Mouse (Mus musculus) forebrain, embryonic 12.5 days (tissue): ENCODE data around the gene Peli1. TPM values are rescaled to one million over a fixed set of nuclear protein-coding genes. Genes with fewer than 3 reads are reported as not detected.

Experiments used
- ATAC-seq: fragments of 200-750 bp; cut with Nextera tagmentation; 2 replicates; pipeline ENCODE4 v1.8.0; 2017; ENCODE audit warnings: moderate TSS enrichment; ENCODE audit not compliant: low FRiP score
- H3K27ac ChIP-seq: fragments of 300-500 bp; sonication (generic); 2 replicates; pipeline ENCODE4 v1.5.1; 2016; ENCODE audit warnings: mild to moderate bottlenecking
- H3K27me3 ChIP-seq: fragments of 300-500 bp; sonication (generic); 2 replicates; pipeline ENCODE4 v1.6.1; 2016; ENCODE audit warnings: mild to moderate bottlenecking
- H3K36me3 ChIP-seq: fragments of 300-500 bp; sonication (generic); replicated peaks from 2 replicates; pipeline ENCODE4 v1.6.1; 2016; ENCODE audit warnings: mild to moderate bottlenecking
- H3K4me1 ChIP-seq: fragments of 300-500 bp; sonication (generic); 2 replicates; pipeline ENCODE4 v1.6.1; 2016
- H3K4me2 ChIP-seq: fragments of 300-500 bp; sonication (generic); 2 replicates; pipeline ENCODE4 v1.6.1; 2016; ENCODE audit warnings: mild to moderate bottlenecking, moderate library complexity
- H3K4me3 ChIP-seq: fragments of 300-500 bp; sonication (generic); replicated peaks from 2 replicates; pipeline ENCODE4 v1.5.1; 2016; ENCODE audit warnings: mild to moderate bottlenecking
- H3K9ac ChIP-seq: fragments of 300-500 bp; sonication (generic); 2 replicates; pipeline ENCODE4 v1.6.1; 2016; ENCODE audit warnings: mild to moderate bottlenecking
- H3K9me3 ChIP-seq: fragments of 300-500 bp; sonication (generic); 2 replicates; pipeline ENCODE4 v1.6.1; 2016
- WGBS: fragments of 180-500 bp; shearing (Covaris S2); methylation state at CpG from one replicate; pipeline ENCODE4 v1.1.7; 2016; 5-methylcytosine and 5-hydroxymethylcytosine counted together
- polyA plus RNA-seq: library from polyadenylated mRNA; unstranded; fragments of >200 nt; fragmentation: Nextera tagmentation; extraction: Ambion mirVana; gene quantifications from 2 replicates; pipeline ENCODE4 v1.2.1, GENCODE M21; 2016

Gene Peli1
- polyA plus RNA-seq, 1 experiment from 2014 or later, result 103 TPM

DNA sequence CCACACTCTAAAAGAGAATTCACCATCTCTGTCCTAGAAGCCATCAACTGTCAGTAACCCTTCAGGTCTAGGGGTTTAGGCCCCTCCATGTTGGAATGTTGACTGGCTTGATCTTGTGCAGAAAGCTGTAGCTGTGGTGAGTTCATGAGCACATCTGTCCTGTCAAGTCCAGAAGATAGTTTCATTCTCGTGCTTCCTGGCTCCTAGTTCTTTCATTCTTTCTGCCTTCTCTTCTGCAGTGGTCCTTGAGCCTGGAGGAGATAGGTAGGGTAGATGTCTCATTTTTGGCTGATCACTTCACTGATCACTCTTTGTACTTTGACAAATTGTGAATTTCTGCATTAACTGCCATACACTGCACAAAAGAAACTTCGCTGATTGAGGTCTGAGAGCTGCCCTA, 7.4 kb downstream of the Peli1 start:
- Histone ChIP-seq H3K4me1 (peaks cover 9% of the 10 kb centered on the region), H3K4me3 (no peak overlapping the region), H3K27me3 (no peaks in the 10 kb centered on the region), H3K4me2 (no peak overlapping the region), H3K36me3 (no peaks in the 10 kb centered on the region), H3K27ac (no peak overlapping the region), H3K9ac (no peak overlapping the region), H3K9me3 (no peaks in the 10 kb centered on the region)
- ATAC-seq, result no peak
- 92% methylated on average over 2 of the region's 2 CpGs for WGBS

DNA sequence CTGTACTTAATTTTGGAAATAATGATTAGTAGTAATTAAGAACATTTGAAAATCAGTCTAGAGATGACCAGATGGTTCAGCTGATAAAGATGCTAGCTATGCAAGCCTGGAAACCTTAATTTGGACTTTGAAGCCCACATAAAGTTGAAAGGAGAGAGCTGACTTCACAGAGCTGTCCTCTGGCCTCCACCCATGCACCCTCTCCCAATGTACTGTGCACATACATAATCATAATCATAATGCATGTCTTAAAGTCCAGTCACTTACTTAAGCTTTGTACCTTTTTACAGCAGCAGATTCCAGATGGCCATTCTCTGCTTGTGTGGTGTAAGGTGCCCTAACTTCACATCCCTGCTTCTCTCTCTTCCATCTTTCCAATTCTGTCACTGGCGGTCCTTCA, 9.6 kb downstream of the Peli1 start:
- H3K36me3 ChIP-seq, result no peaks in the 10 kb centered on the region
- no peaks in the 10 kb centered on the region for H3K9me3 ChIP-seq
- H3K27ac ChIP-seq, result no peak overlapping the region
- WGBS, result 100% methylated on average over 1 of the region's 1 CpGs
- no peak overlapping the region for H3K9ac ChIP-seq
- no peak overlapping the region for H3K4me2 ChIP-seq
- no peaks in the 10 kb centered on the region for H3K27me3 ChIP-seq
- no peak for ATAC-seq
- no peak overlapping the region for H3K4me3 ChIP-seq
- peaks cover 3% of the 10 kb centered on the region; the same call in 1 of the 2 replicates for H3K4me1 ChIP-seq

DNA sequence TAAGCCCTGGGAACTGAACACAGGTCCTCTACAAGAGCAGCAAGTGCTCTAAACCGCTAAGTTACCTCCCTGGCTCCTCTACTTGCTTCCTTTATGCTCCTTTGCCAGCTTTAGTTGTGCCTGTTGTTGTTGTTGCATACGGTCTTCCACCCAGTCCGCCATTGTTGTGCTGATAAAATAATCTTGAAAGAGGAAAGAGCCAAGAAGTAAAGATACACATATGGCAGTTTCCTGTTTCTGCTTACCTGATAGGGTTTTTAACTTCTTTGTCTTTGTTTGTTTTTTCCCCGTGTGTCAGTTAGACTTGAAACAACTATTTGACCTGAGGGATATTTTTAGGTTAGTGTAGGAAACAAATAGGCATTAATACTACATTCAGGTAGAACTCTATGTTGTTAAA, 10.2 kb downstream of the Peli1 start:
- ATAC-seq, result no peak
- H3K36me3 ChIP-seq, result no peaks in the 10 kb centered on the region
- no peak overlapping the region for H3K4me2 ChIP-seq
- H3K27ac ChIP-seq, result no peak overlapping the region
- WGBS, result 83% methylated on average over 4 of the region's 4 CpGs
- H3K4me1 ChIP-seq, result peaks cover 3% of the 10 kb centered on the region; the same call in 1 of the 2 replicates
- H3K4me3 ChIP-seq, result no peak overlapping the region
- H3K9ac ChIP-seq, result no peak overlapping the region
- no peaks in the 10 kb centered on the region for H3K27me3 ChIP-seq
- no peaks in the 10 kb centered on the region for H3K9me3 ChIP-seq

DNA sequence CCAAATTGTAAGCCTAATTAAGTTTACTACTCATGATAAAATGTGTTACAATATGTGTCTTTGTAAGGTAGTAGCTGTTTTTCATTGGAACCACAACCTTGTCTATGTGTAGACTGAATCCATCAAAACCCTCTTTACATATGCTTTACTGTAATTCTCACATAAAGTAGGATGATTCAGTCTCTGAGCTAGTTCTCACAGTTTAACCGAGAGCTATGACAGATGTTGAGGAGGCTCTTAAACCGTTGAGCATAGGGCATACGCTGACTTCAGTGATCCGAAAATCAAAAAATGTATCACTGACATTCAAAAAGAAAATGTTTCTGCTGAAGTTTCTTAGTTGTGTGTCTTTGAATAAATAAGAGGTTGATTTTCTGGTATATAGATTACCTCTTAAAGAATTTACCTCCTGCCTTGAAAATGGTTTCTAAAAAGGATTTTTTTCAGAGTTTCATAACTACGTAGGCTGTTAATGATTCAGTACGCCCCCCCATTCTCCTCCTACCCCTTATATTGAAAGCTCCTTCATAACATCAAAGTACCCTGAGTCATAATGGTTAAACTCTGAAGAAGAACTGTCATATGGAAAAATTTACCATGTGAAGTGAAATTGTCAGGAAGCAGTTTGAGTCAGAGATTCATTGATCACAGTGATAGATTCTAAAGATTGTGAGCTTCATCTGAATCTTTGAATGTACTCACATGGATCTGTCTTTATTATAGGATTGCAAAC, 11.3 kb downstream of the Peli1 start:
- Histone ChIP-seq H3K4me3 (no peak overlapping the region), H3K9me3 (no peaks in the 10 kb centered on the region), H3K4me2 (no peak overlapping the region), H3K27ac (no peak overlapping the region), H3K9ac (no peak overlapping the region), H3K4me1 (peaks cover 5% of the 10 kb centered on the region; the same call in 1 of the 2 replicates), H3K36me3 (peaks cover 5% of the 10 kb centered on the region), H3K27me3 (no peaks in the 10 kb centered on the region)
- WGBS, result 92% methylated on average over 6 of the region's 6 CpGs
- no peak for ATAC-seq

DNA sequence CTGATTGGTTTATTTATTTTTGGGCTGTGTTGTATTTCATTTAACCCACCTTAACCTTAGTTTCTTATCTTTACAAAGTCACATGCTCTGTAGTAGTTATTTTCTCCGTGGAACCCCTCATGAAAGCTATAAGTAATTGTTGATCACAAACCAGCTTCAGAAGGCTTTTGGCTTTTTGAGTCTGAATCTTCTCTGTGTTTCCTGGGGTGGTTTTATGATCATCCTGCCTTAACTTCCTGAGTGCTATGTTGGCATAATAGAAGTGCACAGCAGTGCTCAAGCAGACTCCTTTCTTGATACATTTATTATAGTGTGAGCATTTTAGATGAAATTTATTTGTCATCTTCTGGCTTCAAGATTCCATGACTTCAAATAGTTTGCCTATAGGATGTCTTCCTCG, 12.1 kb downstream of the Peli1 start:
- no peak for ATAC-seq
- WGBS, result 86% methylated on average over 2 of the region's 2 CpGs
- Histone ChIP-seq H3K27ac (no peak overlapping the region), H3K36me3 (peaks cover 5% of the 10 kb centered on the region), H3K9me3 (no peaks in the 10 kb centered on the region), H3K4me1 (peaks cover 5% of the 10 kb centered on the region; the same call in 1 of the 2 replicates), H3K4me2 (no peak overlapping the region), H3K4me3 (no peak overlapping the region), H3K9ac (no peak overlapping the region), H3K27me3 (no peaks in the 10 kb centered on the region)

DNA sequence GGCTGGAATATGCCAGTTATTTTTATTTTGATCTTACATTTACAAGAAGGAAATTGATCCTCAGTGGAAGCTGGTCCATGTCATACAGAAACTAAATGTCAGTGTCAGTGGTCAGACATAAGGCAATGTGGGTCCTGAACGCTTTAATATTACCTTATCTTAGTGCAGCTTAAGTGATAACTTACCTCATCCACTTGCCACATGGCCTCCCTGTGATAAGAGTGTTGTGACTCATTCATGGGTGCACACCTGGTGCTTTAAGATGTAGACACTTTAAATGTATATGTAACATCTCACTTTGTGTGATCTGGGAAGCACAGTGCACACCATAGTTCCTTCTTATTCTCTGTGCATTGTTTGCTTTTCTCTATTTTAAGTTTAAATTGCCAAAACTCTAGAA, 14.3 kb downstream of the Peli1 start:
- no peaks in the 10 kb centered on the region for H3K27me3 ChIP-seq
- no peak overlapping the region for H3K9ac ChIP-seq
- H3K9me3 ChIP-seq, result no peaks in the 10 kb centered on the region
- H3K4me3 ChIP-seq, result no peak overlapping the region
- no peak overlapping the region for H3K4me2 ChIP-seq
- H3K27ac ChIP-seq, result no peak overlapping the region
- peaks cover 5% of the 10 kb centered on the region; the same call in 1 of the 2 replicates for H3K4me1 ChIP-seq
- peaks cover 5% of the 10 kb centered on the region for H3K36me3 ChIP-seq
- 95% methylated on average over 1 of the region's 1 CpGs for WGBS
- ATAC-seq, result no peak

DNA sequence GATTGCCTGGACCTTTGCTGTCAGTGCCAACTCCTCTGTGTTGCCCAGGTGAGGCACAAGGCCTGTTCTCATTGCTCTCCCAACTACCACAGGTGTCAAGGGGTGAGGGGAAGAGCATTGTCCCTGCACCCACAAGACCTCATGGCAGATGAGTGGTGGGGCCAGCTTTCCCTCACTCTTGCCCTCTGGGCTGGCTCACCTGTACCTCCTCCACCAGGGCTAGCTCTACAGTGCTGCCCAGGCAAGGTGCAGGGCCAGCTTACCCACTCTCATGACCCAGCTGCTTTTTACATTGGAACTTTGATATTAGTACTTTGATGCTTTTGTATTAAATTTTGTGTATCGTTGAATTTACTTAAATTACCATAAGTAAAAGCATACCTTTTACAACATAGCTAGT, 16.0 kb downstream of the Peli1 start:
- no peak for ATAC-seq
- Histone ChIP-seq H3K4me3 (no peak overlapping the region), H3K4me2 (no peak overlapping the region), H3K27ac (no peak overlapping the region), H3K9me3 (no peaks in the 10 kb centered on the region), H3K9ac (no peak overlapping the region), H3K4me1 (peaks cover 5% of the 10 kb centered on the region; the same call in 1 of the 2 replicates), H3K27me3 (no peaks in the 10 kb centered on the region), H3K36me3 (peaks cover 5% of the 10 kb centered on the region)
- 97% methylated on average over 1 of the region's 1 CpGs for WGBS

DNA sequence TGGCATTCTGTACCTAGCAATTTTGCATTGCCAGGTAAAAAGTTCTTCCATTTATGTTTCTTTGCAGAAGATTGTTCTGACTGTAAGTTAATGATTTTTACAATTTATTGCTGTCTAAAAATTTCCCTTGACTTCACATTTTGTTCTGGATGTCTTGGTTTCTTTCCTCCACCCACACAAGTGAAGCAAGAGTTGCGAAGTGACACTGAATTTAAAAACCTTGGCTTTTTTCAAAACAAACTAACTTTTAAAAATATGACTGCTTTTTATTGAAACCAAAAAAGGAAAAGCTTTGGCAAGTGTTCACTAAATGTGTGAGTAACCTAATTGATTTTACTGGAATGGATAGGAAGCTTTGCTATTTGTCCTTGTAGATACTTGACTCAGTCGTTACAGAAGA, 18.2 kb downstream of the Peli1 start:
- no peaks in the 10 kb centered on the region for H3K9me3 ChIP-seq
- H3K27me3 ChIP-seq, result no peaks in the 10 kb centered on the region
- ATAC-seq, result no peak
- H3K4me3 ChIP-seq, result no peak overlapping the region
- peaks cover 8% of the 10 kb centered on the region for H3K4me1 ChIP-seq
- WGBS, result 96% methylated on average over 2 of the region's 2 CpGs
- H3K27ac ChIP-seq, result no peak overlapping the region
- H3K36me3 ChIP-seq, result peaks cover 5% of the 10 kb centered on the region
- H3K9ac ChIP-seq, result no peak overlapping the region
- H3K4me2 ChIP-seq, result no peak overlapping the region

DNA sequence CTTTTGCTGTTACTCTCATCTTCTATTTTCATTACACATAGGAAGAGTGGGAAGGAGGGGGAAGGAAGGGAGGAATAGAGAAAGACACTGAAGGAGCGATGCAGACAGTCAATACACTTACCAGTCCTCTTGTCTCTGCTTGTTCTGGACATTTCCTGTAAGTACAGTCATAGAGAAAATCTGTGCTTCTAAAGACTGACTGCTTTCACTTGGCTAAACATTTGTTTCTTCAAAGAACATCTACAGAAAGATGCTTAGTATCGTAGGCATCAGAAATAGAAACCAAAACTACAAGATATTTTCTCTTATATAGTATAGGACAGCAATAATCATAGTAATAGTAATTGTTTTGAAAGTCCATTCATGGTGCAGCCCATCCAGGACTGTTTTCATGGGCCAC, 23.4 kb downstream of the Peli1 start:
- no peak overlapping the region for H3K4me3 ChIP-seq
- H3K4me2 ChIP-seq, result no peak overlapping the region
- H3K4me1 ChIP-seq, result peaks cover 6% of the 10 kb centered on the region; the same call in 1 of the 2 replicates
- no peaks in the 10 kb centered on the region for H3K9me3 ChIP-seq
- no peak overlapping the region for H3K27ac ChIP-seq
- no peaks in the 10 kb centered on the region for H3K36me3 ChIP-seq
- 94% methylated on average over 2 of the region's 2 CpGs for WGBS
- no peak overlapping the region for H3K9ac ChIP-seq
- H3K27me3 ChIP-seq, result no peaks in the 10 kb centered on the region
- no peak for ATAC-seq

DNA sequence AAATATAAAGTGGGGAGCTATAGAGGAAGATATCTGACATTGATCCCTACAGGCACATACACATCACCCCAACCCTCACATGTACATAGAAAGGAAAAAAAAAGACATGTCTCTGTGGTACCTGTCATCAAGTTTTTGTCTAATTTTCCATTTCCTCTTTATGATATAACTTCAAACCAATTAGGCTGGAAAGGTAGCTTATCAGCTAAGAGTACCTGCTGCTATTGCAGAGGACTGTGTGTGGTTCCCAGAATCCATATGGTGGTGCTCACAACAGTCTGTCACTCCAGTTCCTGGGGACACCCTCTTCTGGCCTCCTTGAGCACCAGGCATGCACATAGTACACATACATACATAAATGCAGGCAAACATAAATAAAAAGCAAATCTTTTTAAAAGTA, 24.7 kb downstream of the Peli1 start:
- H3K4me2 ChIP-seq, result no peak overlapping the region
- H3K27me3 ChIP-seq, result no peaks in the 10 kb centered on the region
- H3K4me3 ChIP-seq, result no peak overlapping the region
- no peak overlapping the region for H3K9ac ChIP-seq
- peaks cover 6% of the 10 kb centered on the region; the same call in 1 of the 2 replicates for H3K4me1 ChIP-seq
- no peak overlapping the region for H3K27ac ChIP-seq
- no peaks in the 10 kb centered on the region for H3K36me3 ChIP-seq
- no peak for ATAC-seq
- H3K9me3 ChIP-seq, result no peaks in the 10 kb centered on the region

DNA sequence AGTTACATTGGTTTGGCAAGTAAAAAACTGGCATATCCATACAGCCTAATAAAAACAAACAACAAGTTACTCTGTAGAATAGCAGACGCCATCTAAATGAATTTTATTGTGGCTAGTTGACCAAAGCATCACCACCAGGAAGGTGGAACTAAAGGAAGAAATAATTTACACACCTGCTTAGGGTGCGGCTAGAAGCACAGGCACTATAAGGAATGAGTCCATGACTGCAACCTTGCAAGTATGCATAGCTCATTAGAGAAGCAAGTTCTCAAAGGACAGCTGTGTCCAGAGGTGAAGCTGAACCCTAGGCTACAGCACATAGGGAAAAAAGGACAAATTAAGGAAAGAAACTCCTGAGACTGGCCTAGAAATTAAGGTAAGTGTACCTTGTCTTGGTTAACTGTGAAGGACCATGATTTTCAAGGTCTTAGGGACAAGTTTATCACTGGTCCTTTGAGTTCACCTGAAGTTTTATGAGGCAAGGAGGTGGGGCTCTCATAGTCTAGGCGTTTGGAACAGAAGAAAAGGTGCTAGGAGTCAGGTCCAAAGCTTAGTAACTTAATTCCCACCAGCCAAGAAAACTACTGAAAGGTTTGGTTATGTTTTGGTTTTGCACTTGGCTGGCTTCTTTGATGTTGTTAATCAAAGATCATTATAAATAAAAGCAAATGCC, 25.7 kb downstream of the Peli1 start:
- no peak overlapping the region for H3K4me2 ChIP-seq
- 85% methylated on average over 3 of the region's 3 CpGs for WGBS
- H3K4me3 ChIP-seq, result no peak overlapping the region
- no peak overlapping the region for H3K9ac ChIP-seq
- H3K27me3 ChIP-seq, result no peaks in the 10 kb centered on the region
- no peak overlapping the region for H3K27ac ChIP-seq
- ATAC-seq, result no peak
- H3K9me3 ChIP-seq, result no peaks in the 10 kb centered on the region
- no peaks in the 10 kb centered on the region for H3K36me3 ChIP-seq
- H3K4me1 ChIP-seq, result peaks cover 6% of the 10 kb centered on the region; the same call in 1 of the 2 replicates

DNA sequence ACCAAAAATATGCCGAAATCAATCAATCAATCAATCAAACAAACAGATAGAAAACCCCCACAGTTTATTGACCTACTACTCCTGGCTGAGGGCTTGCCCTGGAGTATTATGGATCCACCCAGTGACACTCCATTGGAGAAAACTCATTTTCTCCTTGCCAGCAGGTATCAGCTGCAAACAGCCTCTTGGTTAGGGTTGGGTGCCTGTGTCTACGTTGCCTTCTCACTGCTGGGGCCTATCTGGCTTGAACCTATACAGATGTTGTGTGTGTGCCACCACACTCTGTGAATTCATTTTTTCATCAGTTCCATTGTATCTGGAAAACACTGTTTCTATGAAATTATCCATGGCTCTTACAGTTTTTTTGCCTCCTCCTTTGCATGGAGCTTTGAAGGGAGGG, 30.6 kb downstream of the Peli1 start:
- Histone ChIP-seq H3K27me3 (no peaks in the 10 kb centered on the region), H3K9me3 (no peaks in the 10 kb centered on the region), H3K4me2 (no peak overlapping the region), H3K4me1 (no peaks in the 10 kb centered on the region), H3K27ac (no peak overlapping the region), H3K4me3 (no peak overlapping the region), H3K36me3 (no peaks in the 10 kb centered on the region), H3K9ac (no peak overlapping the region)
- 95% methylated on average over 2 of the region's 2 CpGs for WGBS
- no peak for ATAC-seq

DNA sequence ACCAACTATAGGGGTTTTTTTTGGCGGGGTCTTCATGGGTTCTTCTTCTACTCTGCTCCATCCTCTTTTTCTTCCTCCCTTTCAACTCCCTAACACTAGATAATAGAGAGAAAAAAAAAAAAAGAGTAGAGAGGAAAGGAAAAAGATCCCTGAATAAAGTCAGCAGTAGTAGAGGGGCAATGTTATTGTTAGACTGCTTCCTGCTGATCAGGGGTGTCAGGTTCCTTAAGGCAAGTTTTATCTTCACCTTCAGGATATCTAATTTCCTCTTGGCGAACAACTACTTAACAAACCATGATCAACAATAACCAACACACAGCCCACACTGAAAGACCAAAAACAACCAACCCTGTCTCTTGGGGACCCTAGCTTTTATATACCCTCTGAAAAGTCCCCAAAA, 31.3 kb downstream of the Peli1 start:
- 83% methylated on average over 2 of the region's 2 CpGs for WGBS
- H3K27me3 ChIP-seq, result no peaks in the 10 kb centered on the region
- H3K9ac ChIP-seq, result no peak overlapping the region
- no peak overlapping the region for H3K4me2 ChIP-seq
- no peak for ATAC-seq
- H3K4me3 ChIP-seq, result no peak overlapping the region
- H3K36me3 ChIP-seq, result no peaks in the 10 kb centered on the region
- no peaks in the 10 kb centered on the region for H3K9me3 ChIP-seq
- no peaks in the 10 kb centered on the region for H3K4me1 ChIP-seq
- H3K27ac ChIP-seq, result no peak overlapping the region
